Mouse (Mus musculus) lung, embryonic 16.5 days (tissue): ENCODE data around the gene Mup20. TPM values are rescaled to one million over a fixed set of nuclear protein-coding genes. Genes with fewer than 3 reads are reported as not detected.
"Not testable (repeated sequence)": the region's sequence is repeated elsewhere in the genome, so short reads cannot be mapped to it uniquely, and the experiment has no call there.

Source experiments
- ATAC-seq: fragments of 200-750 bp; cut with Nextera tagmentation; 2 replicates; pipeline ENCODE4 v1.8.0; 2017; ENCODE audit warnings: low read depth, mild to moderate bottlenecking, moderate library complexity
- H3K27ac ChIP-seq: fragments of 300-500 bp; sonication (generic); 2 replicates; pipeline ENCODE4 v1.5.1; 2014; ENCODE audit warnings: mild to moderate bottlenecking, control low read depth, low read length
- H3K27me3 ChIP-seq: fragments of 300-500 bp; sonication (generic); 2 replicates; pipeline ENCODE4 v1.6.1; 2014; ENCODE audit warnings: low read depth, low read length, mixed read lengths; ENCODE audit not compliant: control insufficient read depth, insufficient read depth
- H3K36me3 ChIP-seq: fragments of 300-500 bp; sonication (generic); 2 replicates; pipeline ENCODE4 v1.6.1; 2014; ENCODE audit warnings: low read length; ENCODE audit not compliant: control insufficient read depth, insufficient read depth
- H3K4me1 ChIP-seq: fragments of 300-500 bp; sonication (generic); replicated peaks from 2 replicates; pipeline ENCODE4 v1.6.1; 2014; ENCODE audit warnings: low read length, mixed read lengths; ENCODE audit not compliant: control insufficient read depth, insufficient read depth
- H3K4me2 ChIP-seq: fragments of 300-500 bp; sonication (generic); 2 replicates; pipeline ENCODE4 v1.6.1; 2014; ENCODE audit warnings: low read depth, low read length, control low read depth
- H3K4me3 ChIP-seq: fragments of 300-500 bp; sonication (generic); 2 replicates; pipeline ENCODE4 v1.5.1; 2014; ENCODE audit warnings: mild to moderate bottlenecking, low read length, control low read depth
- H3K9ac ChIP-seq: fragments of 300-500 bp; sonication (generic); 2 replicates; pipeline ENCODE4 v1.6.1; 2014; ENCODE audit warnings: low read length, control low read depth
- H3K9me3 ChIP-seq: fragments of 300-500 bp; sonication (generic); 2 replicates; pipeline ENCODE4 v1.6.1; 2016; ENCODE audit warnings: low read length; ENCODE audit not compliant: control insufficient read depth
- WGBS: fragments of 180-500 bp; shearing (Covaris S2); extraction: QIAGEN DNeasy Blood & Tissue Kit; methylation state at CpG from one replicate; pipeline ENCODE4 v1.1.7; 2014; 5-methylcytosine and 5-hydroxymethylcytosine counted together
- polyA plus RNA-seq: library from polyadenylated mRNA; unstranded; fragments of >200 nt; fragmentation: Nextera tagmentation; extraction: Ambion mirVana; gene quantifications from 2 replicates; pipeline ENCODE4 v1.2.1, GENCODE M21; 2015

Mup20 gene
- polyA plus RNA-seq, 1 experiment from 2014 or later = not detected

DNA sequence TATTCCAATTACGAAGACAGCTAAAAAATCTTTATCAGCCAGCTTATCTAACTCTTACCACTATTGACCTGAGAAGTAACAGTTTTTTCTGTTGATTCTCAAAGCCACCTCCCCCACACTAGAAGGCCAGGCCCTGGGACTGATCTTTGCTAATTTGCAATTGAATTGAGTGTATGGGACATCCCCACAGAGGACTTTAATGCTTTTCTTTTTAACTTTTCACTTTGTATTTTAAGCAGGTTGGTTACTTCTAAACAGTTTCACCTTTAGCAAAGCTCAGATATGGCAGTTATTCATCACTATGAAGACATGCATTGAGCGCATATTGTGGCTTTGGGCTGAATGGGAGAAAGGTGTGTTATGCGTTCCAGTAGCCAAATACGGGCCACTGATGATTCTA lies 30.3 kb downstream of the Mup20 start:
- Histone ChIP-seq H3K4me3 (no peak overlapping the region), H3K27ac (no peak overlapping the region), H3K4me2 (no peak overlapping the region), H3K36me3 (no peaks in the 10 kb centered on the region), H3K9ac (no peak overlapping the region), H3K9me3 (no peaks in the 10 kb centered on the region), H3K27me3 (no peaks in the 10 kb centered on the region), H3K4me1 (no peaks in the 10 kb centered on the region)
- WGBS = 82% methylated on average over 4 of the region's 4 CpGs
- no peak for ATAC-seq

DNA sequence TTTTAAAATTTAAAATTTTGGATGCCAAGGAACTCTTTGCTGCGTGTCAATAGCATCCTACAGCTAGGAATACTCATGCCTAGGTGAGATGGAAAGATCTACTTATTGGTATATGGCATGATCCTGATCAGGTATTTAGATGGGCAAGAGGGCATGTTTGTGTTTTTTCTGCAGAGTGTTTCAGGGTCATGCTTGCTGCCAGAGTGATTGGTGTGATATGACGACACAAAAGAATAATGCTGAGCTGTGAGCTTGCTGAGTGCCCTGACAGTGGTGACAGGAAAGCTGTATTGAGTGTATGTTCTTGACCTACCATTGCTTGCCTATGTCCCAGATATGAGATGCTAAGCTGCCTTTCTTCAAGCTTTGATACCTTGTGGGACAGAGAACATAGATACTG lies 30.8 kb downstream of the Mup20 start:
- H3K4me2 ChIP-seq = no peak overlapping the region
- H3K4me3 ChIP-seq = no peak overlapping the region
- no peak overlapping the region for H3K9ac ChIP-seq
- WGBS = 53% methylated on average over 2 of the region's 2 CpGs
- no peaks in the 10 kb centered on the region for H3K9me3 ChIP-seq
- H3K27me3 ChIP-seq = no peaks in the 10 kb centered on the region
- no peaks in the 10 kb centered on the region for H3K4me1 ChIP-seq
- no peak overlapping the region for H3K27ac ChIP-seq
- no peaks in the 10 kb centered on the region for H3K36me3 ChIP-seq
- no peak for ATAC-seq

DNA sequence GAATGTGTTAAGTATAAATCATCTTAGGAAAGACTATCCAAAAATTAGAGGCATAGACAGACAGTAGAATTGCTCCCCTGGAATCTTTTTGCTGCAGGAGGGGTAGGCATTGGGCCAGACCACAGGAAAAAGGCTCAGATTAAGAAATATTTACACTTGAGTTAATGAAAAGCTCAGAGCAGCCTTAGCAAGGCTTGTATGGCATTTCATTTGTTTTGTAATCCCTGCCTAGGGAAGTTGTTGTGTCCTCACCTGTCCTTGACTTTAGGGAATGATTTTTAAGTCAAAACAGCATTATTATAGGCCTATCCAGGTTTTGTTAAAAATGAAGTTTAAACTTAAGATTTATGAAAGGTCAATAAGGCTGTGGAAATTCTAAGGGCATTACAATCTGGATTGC lies 33.4 kb downstream of the Mup20 start:
- not testable (repeated sequence) for H3K9ac ChIP-seq, H3K27me3 ChIP-seq, H3K27ac ChIP-seq, H3K4me1 ChIP-seq, H3K36me3 ChIP-seq, H3K9me3 ChIP-seq, H3K4me3 ChIP-seq, ATAC-seq, H3K4me2 ChIP-seq

Other genes starting within 250 kb of the Mup20 start
- gene Mup5, start 218.9 kb downstream of the Mup20 start, polyA plus RNA-seq = not detected in 2 replicates
- gene Mup3, start 33.2 kb upstream of the Mup20 start, polyA plus RNA-seq = not detected in 2 replicates
- gene Mup21, start 96.7 kb upstream of the Mup20 start, polyA plus RNA-seq = not detected in 2 replicates
- gene Zfp37, start 176.9 kb upstream of the Mup20 start, polyA plus RNA-seq = 9.5 and 10.5 TPM in 2 replicates
- gene Slc31a2, start 208.4 kb upstream of the Mup20 start, polyA plus RNA-seq = 21.2 and 21.4 TPM in 2 replicates